Mouse (Mus musculus): Measurements from ENCODE around the gene Itpa.
"Not testable (repeated sequence)": the region's sequence is repeated elsewhere in the genome, so short reads cannot be mapped to it uniquely, and the experiment has no call there.

The Itpa gene

DNA sequence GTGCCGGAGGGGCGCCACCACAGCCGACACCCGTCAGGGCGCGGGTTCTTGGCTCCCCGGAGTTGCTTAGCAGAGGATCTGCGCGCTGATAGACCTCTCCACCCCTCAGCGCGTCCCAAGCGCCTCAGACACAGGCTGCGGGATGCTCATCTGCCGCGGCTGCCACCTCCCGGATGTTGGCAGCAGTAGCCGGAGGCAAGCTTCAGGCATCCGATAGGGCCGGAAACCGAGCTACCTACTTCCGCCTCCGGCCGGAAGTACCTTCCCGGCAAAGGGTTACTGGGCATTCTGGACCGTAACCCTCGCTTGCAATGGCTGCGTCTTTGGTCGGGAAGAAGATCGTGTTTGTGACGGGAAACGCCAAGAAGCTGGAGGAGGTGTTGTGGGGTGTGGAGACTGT, at the start of gene Itpa:
Itpa (plus strand) TSS at position 52 of the 400 bp plus-strand sequence.
- DNase-seq = peak; percentile 88

DNA sequence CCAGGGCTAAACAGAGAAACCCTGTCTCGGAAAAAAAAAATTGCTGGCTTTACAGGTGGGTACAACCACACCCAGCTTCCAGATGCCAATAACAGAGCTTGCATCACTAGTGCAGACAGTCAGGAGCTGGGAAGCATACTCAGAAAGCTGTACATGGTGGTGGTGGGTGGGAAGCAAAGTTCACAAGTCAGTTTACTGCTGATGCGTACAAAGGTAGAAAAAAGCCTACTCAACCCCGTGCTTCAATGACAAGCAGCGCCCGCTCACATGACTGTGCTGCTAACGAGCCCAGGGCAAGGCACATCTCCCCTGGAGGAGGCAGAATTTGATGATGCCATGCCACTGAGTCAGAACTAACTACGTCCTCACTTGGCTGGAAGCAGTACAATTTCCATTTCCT, 48.4 kb upstream of the Itpa start:
- peak; percentile 46 for DNase-seq

DNA sequence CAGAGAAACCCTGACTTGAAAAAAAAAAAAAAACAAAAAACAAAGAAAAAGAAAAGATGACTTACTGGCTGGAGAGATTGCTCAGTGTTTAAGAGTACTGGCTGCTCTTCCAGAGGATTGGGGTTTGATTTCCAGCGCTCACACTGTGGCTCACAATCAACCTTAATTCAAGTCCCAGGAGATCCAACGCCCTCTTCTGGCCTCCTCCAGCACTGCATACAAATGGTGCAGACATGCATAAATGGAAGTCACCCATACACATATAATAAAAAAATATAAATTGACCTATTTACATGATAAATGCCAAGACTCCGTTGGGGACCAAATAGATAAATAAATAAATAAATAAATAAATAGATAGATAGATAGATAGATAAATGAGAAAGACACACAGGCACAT, 39.0 kb upstream of the Itpa start:
- DNase-seq = peak; percentile 26

DNA sequence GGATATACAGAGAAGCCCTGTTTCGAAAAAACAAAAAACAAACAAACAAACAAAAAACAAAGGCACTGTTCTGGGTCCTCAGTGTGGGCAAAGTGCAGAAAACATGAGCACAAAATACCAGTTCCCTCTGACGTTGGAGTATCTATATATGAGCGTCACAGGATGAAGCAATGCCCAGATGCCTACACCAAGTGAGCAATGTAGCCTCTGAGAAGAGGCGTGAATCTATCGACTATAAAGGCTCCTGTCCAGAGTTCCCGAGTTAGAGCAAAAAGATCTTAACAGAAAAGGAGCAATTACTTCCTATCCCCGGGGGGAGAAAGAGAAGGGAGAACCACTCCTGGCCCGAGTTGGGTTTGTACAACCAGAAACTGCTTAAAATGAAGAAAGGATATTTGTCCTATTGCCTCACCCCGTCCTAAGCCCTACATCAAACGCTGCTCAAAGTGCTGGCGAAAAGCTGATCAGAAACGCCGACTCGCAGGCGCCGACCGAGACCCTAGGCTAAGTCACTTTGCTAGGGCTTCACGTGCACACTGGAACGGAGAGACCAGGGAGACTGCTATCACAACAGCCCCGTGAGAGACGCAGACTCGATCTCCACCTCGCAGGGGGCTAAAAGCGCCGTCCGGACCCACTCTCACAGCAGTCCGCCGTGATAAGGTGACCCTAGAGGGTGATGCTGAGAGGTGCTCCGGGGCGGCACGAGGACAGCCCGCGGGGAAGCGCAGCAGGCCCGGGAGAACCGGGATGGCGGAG, 38.2 kb upstream of the Itpa start:
- DNase-seq = no peak

DNA sequence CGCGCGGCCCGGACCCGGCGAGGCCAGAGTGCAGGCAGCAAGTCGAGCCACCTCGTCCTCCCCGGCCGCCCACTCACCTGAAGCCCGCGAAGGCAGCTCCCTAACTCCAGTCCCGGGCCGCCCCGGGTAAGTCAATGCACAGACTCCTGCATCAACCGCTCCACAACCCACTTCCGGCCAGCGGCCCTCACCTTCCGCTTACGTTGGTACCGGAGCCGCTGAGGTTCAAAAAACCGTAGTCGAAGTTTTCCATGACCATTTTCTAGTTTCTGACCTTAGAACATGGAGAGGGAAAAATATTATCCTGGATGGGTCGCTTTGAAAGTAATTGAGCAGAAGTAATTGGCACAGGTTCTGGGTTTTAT, 37.6 kb upstream of the Itpa start, which contains the start of the genes Fastkd5 and Ubox5:
Fastkd5 (minus strand) TSS at position 189 of the 365 bp plus-strand sequence.
Ubox5 (minus strand) TSS at position 200 of the 365 bp plus-strand sequence.
- DNase-seq = peak; percentile 94

DNA sequence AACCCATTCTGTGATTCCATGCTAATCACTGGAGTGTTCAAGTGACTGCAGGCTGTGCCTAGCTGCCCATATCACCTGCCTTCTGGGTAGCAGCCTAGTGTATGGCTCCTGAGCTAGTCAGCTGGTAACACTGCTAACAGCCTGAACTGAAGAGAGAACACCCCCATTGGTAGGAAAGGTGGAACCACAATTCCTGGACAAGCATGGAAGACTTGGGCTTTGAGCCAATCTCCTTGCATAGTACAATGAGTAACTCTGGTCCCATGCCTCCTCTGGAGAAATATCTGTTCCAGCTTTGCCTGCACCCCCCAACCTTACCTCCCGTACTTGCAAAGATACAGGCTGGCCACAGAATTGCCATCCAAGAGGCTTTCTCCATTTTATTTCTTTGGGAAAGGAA, 35.0 kb upstream of the Itpa start:
- DNase-seq = peak; percentile 86

DNA sequence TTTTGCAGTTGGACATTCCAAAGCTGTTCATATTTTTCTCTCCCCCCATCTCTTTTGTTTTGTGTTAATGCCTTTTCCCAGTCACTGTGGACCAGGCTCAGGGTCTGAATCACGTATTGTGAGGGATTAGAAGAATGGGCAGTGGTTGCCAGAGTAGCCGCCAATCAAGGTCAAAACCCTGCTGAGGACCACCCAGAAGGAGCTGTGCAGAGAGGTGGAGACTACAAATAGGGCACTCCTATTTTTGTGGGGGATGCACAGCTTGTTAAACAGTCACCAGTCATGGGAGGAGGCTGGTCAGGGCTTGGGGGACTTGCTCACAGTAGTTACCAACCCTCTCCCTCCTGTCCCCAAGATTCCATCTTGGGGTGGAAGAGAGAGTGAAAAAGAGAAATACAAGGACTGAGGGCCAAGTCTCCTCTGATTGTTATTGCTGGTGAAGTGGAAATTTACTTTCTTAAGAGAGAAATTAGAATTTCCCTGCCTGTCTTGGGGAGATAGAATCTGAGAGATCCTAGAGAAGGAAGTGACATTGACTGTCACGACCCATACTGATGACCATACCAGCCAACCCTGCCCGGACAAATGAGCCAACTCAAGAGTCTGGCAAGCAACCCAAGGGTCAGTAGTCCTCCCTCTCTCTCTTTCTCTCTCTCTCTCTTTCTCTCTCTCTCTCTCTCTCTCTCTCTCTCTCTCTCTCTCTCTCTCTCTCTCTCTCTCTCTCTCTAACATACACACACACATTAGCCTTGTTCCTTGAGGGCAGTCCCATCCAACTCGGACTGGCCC, 34.3 kb upstream of the Itpa start:
- peak; percentile 31 for DNase-seq

DNA sequence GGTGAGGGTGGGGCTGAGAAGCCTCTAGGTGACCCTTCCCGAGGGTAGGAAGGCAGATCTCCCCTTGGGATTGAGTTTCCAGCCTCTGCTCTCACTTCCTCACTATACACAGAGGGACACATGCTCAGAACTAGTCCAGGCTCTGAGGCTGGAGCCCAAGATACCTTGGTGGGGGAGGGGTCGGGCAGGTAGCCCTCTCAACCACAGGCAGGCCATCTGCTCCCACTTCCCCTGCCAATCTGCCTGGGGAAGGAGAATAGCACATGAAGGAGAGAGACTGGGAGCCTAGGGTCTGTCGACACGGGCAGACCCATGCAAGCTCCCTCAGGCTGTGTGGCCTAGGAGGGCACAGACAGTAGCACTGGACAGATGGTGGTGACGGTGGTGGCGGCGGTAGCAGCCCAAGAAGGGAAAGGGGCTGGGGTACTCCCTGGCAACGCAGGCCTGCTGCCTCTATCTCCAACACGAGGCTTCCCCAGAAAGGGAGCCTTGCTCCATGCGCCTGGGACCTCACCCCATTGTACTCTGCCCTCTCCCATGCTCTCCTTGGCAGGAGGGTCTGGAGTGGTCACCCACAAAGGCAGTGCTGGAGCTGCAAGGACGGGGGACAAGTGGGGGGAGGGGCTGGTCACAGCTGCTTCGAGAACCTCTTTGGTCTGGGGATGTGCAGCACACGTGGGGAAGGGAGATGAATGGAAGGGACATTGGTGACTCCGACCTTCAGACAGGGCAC, 33.2 kb upstream of the Itpa start:
- peak; percentile 19 for DNase-seq

DNA sequence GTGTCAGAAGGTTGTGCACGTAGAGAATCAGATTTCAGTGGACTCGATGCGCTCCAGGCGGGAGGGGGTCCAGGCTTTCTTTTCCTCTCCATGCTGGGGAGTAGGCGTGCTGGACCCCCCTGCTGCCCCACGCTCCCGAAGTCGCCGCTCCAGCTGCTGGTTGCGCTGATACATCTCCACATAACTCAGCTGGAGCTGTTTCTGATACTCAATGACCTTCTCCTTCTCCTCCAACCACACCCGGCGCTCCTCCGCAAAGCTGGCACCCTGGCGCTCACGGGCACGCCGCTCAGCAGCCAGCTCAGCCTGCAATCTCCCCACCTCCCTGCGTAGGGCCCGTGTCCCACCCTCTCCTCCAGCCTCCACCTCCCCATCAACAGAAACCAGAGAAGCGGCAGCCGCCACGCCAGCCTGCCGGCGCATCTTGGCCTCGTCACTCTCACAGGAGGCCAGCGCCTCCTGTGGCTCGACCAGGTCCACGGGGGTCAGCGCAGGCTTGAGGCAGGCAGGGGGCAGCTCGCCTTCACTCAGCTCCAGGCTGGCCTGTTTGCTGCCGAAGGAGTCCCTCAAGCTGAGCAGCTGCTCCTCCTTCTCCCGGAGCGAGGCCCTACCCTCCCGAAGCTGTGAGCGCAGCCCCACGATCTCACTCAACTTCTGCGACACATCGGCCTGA, 32.5 kb upstream of the Itpa start:
- DNase-seq = peak; percentile 19

DNA sequence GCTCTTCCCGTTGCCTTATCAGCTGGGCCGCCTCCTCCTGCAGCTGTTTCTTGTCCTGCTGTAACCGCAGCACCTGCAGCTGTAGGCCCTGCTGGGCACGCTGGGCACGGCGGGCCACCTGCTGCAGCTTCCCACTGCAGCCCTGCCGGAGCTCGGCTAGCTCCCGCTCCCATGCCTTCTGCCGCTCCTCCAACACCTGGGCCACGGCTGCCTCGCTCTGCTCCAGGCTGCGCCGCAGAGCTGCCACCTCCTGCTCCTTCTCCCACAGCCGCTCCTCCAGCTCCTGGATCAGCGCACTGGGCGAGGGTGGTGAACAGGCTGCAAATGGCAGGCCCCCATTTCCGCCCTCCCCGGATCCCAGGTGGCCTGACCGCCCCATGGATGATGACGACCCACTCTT, 31.6 kb upstream of the Itpa start:
- peak; percentile 11 for DNase-seq

DNA sequence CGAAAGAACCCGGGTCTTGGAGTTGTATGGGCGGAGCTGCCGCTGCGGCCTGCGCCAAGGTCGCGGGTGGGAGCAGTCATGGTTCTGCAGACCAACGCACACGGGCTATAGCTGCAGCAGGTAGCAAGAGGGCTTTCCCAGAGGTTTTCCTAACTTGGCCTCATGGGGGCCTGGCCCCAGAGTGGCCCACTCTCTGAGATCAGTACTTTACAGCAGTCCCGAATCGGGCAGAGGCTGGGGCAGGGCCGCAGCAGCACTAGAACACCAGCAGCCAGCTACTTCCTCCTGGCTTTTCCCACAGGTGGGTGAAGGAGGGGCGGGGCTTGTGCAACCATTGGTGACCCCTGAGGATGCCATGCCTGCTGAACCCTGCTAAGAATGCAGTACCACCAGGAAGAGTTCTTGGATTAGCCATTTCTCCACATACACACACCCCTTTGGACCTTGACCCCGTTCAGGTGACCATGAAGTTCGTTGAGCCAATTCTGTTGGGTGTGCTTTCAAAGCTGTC, 29.3 kb upstream of the Itpa start:
- peak; percentile 98 for DNase-seq

DNA sequence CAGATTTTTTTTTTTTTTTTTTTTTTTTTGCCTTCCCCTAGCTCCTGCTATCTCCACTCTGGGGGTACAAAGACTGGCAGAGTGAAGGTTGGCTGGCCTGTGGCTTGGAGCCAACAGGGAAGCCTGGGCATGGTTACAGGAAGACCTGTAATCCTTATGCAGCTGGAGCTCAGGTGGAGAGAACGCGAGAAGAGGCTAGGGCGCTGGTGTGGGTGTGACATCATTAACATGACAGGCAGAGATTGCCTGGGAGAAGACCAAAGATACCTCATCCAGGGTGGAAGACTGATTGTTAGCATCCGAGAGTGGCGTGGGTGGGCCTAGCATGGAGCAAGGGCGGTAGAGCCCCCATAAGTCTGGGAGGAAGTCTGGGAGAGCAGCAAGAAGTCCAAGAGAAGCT, 28.1 kb upstream of the Itpa start:
- DNase-seq = peak; percentile 56

DNA sequence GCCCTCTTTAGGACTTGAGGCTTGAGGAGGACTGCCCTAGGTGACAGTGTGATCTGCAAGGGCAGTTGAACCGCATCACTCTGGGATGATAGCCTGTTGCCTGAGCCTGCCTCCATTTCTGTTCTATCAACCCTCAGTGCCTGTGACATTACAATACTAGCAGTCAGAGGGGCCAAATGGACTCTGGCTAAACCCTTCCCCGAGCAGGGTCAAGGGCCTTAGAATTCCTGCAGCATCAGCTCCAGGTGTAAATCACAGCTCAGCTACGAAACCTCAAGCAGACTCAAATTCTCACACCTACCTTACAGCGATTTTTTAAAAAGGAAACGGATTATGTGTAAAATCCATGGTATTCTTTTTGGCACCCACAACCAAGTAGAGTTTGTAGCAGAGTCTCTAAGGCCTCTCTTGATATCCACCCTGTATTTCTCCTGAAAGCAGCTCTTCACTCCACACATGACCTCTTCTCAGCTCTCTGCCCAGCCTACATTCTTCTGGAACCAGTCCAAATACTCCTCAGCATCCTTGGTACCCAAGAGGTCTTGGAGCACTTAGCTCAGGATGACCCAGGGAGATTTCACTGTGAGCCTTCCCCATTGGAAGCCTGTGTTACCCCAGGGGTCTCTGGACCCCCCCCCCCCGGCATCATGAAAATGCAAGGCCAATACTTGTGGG, 25.9 kb upstream of the Itpa start:
- DNase-seq = peak; percentile 71

DNA sequence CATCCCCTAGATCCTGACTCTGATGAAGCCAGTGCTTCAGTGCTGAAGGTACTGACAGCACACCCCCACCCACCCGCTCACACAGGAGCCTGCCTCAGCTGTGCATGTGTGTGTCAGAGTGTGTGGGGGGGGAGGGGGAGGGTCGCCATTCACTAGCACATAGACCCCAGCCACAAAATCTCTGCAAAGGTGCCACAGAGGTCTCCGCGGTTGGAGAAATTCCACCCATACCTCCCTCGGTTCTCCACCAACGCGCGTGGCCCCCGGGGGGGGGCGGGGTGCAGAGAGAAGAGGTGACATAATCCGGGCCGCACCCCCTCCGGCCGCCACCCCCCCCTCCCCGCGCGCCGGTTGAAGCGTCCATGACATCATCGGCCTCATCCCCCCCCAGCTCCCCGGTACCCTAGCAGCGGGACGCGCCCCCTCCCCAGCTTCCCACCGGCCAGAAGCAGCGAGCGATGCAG, 25.2 kb upstream of the Itpa start:
- no peak for DNase-seq

DNA sequence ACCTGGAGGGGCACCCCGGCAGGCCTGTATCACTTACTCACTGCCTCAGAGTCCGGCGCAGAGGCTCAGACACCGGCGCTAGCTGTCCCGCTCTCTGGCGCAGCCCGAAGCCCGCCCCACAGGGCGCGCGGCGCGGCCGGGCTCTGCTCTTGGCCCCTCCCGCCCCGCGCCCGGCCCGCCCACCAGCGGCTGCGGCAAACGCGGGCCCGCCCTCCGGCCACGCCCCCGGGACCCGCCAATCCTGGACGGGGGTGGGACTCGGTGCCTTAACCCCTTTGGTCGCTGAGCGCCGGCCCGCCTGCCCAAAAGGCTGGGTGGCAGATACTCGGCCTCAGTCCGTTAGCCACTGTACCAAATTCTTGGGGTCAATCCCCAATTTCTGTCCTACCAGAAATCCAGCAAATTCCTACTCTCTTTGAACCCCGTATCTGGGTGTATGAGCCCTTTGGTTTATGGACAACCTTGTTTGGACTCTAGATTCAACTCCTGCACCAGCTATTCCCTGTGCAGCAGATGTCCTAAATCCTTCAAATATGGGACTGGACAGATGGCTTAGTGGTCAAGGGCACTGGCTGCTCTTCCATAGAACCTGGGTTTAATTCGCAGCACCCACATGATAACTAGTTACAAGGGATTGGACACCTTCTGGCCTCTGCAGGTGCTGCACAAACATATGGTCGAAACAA, 24.6 kb upstream of the Itpa start, which contains the start of gene Lzts3:
Lzts3 (minus strand) TSS at position 120 of the 686 bp plus-strand sequence.
- DNase-seq = peak; percentile 95

DNA sequence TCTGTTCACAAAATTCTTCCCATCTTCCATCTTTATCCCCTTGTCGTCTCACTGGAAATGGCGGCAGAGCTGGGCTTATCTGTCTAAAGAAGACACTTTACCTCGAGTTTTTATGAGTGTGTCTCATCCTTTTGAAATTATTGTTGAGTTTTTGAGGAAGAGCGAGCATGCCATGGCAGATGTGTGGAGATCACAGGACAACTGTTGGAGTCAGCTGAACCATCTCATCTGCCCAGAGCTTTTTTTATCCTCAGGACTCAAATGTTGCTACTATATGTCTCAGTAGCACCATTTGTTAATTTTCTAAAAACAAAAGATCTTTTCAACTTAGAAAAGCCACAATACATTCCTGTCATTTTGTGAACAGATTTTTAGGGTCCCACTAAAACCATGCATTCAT, 22.2 kb upstream of the Itpa start:
- no peak for DNase-seq

DNA sequence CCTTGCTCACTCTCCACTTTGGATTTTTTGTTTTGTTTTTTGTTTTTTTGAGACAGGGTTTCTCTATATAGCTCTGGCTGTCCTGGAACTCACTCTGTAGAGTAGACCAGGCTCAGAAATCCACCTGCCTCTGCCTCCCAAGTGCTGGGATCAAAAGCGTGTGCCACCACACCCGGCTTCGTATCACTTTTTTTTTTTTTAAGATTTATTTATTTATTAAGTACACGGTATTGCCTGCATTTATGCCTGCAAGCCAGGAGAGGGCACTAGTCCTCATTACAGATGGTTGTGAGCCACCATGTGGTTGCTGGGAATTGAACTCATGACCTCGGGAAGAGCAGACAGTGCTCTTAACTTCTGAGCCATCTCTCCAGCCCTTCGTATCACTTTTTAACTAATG, 18.4 kb upstream of the Itpa start:
- not testable (repeated sequence) for DNase-seq

DNA sequence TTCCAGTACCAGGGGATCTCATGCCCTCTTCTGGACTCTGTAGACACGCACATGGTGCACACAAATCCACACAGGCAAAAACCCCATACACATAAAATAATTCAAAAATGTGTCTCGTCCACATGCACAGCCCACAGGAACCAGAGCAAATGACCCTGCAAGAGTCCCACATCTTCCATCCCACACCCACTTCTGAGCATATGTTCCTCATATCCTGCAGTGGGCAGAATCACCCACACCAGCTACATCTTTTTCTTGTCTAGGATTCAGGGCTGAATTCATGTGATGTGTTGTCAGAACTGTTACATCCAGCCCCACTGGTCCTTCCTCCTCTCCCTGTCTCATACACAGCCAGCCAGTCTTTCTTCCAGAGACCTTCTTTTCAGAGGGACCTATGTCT, 14.1 kb upstream of the Itpa start:
- DNase-seq = no peak

DNA sequence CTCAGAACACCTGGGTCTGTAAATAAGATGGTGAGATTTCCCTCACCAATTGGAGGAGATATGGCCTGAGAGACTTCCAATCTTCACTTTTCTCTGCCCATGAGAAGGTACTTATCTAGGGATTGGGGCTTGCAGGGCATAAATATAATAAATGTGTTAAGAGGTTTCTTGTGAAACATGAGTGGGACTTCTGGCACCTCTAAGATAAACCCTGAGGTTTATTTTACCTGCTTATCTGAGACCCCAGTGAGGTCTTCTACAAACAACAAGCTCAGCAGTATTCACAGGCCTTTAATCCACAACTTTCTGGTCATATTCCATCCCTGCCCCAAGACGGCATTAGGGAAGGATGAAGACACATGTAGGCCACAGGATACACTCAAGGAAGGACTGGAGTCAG, 13.7 kb upstream of the Itpa start:
- no peak for DNase-seq

DNA sequence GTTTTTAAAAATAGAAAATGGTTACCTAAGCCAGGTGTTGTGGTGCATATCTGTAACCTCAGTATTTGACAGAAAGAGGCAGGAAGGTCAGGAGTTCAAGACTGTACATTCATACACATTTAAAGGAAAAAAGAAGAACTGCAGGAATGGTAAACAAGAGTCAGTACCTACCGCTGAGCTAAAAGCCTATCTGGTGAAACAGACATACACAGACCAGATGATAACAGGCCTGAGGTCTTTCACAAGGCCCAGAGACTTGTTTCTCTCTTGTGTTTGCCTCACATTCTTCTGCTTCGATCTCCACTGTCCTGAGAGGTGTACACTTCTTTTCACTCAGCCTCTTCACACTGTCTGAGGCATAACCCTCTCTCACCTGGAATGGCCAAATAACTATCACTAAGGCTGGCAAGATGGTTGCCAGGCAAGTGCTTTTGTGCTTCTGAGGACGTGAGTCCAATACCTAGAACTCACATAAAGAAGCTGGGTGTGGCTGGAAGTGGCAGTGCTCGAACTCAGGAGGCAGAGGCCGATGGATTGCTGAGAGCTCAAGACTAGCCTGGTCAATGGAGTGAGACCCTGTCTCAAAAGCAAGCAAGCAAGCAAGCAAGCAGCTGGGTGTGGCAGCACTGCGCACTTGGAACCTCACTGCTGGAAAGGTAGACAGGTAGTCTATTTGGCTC, 11.6 kb upstream of the Itpa start:
- DNase-seq = no peak

DNA sequence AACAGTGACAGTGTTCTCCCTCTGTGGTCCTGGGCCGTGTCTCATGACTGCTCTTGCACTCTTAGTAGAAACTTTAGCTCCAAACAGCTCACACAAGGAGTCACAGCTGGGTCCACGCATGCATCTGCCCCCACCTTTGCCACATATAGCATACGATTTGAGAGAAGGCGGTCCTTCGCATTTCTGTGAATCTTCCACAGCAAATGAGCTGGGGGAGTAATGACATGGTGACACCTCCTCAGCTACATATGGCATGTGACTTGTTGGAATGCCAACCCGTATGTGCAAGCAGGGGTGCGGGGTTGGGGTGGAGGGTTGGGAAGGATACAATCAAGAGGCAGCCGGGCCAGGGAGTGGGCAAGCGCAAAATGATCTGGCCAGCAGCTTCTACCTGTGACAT, 10.9 kb upstream of the Itpa start:
- no peak for DNase-seq
